In the genomic region with DNA sequence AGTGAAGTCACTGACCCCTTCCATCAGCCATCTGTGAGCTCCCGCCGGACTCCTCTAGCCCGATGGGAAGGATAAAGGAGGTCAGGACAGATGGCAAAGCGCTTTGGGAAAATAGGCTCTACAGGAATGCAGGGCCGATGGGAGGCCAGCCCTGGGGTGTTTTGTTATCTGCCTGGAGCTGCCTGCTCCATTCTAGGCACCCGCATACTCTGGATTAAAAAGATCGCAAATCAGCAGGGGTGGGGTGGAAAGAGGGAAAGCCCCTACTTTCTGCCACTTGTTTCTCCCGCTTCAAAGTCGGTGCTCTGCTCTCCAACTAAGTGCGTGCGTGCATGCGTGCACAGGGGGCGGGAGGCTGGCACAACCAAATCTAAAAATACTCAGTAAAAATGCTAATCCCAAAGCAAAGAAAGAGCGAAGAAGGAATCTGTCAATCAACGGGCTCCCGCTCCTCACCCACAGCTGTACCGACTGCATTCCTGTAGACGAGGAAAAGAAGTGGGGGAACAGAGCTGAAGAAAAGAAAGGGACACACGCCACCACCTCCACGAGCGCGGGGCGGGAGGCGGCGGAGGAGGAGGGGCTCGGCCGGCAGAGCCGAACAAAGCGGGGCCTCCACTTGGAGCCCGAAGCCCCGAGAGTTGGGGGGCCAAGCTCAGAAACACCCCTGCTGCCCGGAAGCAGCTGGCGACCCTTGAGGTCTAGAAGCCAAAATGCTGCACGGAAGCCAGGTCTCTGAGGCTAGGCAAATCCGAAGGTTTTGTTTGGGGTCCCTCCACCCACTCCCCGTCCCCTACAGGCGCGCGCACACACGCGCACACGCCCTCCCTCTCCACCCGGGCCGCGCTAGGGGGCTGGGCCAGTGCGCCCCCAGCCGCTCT, we compare ENCODE assay signal across 8 mouse cellular contexts. TPM values are rescaled to one million over a fixed set of nuclear protein-coding genes. Genes with fewer than 3 reads are reported as not detected.
A peak's percentile ranks its signal among the peaks of the same experiment; 100 is the strongest.
DNase-seq lines count a peak whose midpoint lies in the region; ATAC-seq and TF ChIP-seq lines count a peak whose summit lies in the region.

No protein-coding gene starts in this region.

- H3K9ac ChIP-seq in lung, postnatal 0 days (replicated peaks; ENCODE audit: low read depth), result peak overlapping the region; percentile 84

- peak overlapping the region; percentile 96 for H3K27ac ChIP-seq in lung, postnatal 0 days (ENCODE audit: low read length)

- no peaks in the 10 kb centered on the region for H3K27me3 ChIP-seq in lung, postnatal 0 days (replicated peaks; ENCODE audit: insufficient read depth, low read length)

- no peak for TF ChIP-seq EP300 in lung, postnatal 0 days (IDR thresholded peaks at IDR 0.05)

- no peaks in the 10 kb centered on the region for H3K36me3 ChIP-seq in lung, postnatal 0 days (ENCODE audit: insufficient read depth, low read length)

- peak; percentile 46 for DNase-seq in urinary bladder, postnatal 14 days (ENCODE audit: low spot score)
- DNase-seq in urinary bladder, postnatal 4 days (ENCODE audit: low spot score in 2 of 2), result no peak
- peak; percentile 51 for DNase-seq in cerebellum, adult 11-12 months
- DNase-seq in forelimb bud, embryonic 11.5 days (ENCODE audit: low read depth, low spot score), result peak; percentile 69
- DNase-seq in kidney, postnatal 10 days, result peak; percentile 68
- DNase-seq in lung, postnatal 0 days (ENCODE audit: low spot score), result peak; percentile 82
- DNase-seq in right cerebral cortex, postnatal 36 days (ENCODE audit: low spot score in 2 of 2), result peak; percentile 77 to 84
- DNase-seq in spleen, adult 12 weeks (ENCODE audit: low spot score), result no peak

- peak overlapping the region; percentile 97 for H3K4me2 ChIP-seq in lung, postnatal 0 days (replicated peaks; ENCODE audit: low read depth, low read length)

- under 1% methylated on average over 46 of the region's 47 CpGs for WGBS in lung, postnatal 0 days

- H3K9me3 ChIP-seq in lung, postnatal 0 days (ENCODE audit: low read length), result no peaks in the 10 kb centered on the region

- peak overlapping the region; percentile 86 for H3K4me3 ChIP-seq in lung, postnatal 0 days (ENCODE audit: low read depth, low read length)

- TF ChIP-seq CTCF in lung, postnatal 0 days (IDR thresholded peaks at IDR 0.05), result no peak

- ATAC-seq in lung, postnatal 0 days, result peak; percentile 12; the same call in 1 of the 2 replicates

- H3K4me1 ChIP-seq in lung, postnatal 0 days (ENCODE audit: insufficient read depth, low read depth, low read length), result peaks cover 4% of the 10 kb centered on the region

RNA-seq across cellular contexts. Expression of a gene that starts 1.0 kb away (rescaled TPM):
- polyA plus RNA-seq in lung, postnatal 0 days (2015; fragmentation: Nextera tagmentation; extraction: Ambion mirVana), result 11.8 and 12.3 TPM in 2 replicates

Comparison
In these comparisons a context has a peak if more than half of its experiments do, and no peak if none do; other contexts are left out.
1. DNase-seq: peak in urinary bladder, postnatal 14 days (single experiment), cerebellum, adult 11-12 months (single experiment), forelimb bud, embryonic 11.5 days (single experiment), kidney, postnatal 10 days (single experiment), lung, postnatal 0 days (single experiment) and right cerebral cortex, postnatal 36 days (2 of 2); none in urinary bladder, postnatal 4 days (0 of 2) and spleen, adult 12 weeks (single experiment).